Mouse (Mus musculus) frontal cortex, postnatal 10 days (tissue): Measurements from ENCODE around the gene Cdh24.
A peak's percentile ranks its signal among the peaks of the same experiment; 100 is the strongest.

Experiments
- DNase-seq, 2 experiments: peaks; one replicate each; pipeline ENCODE4 v3.0.0; 2022; ENCODE audit warnings: low spot score in 2 of 2, mixed read lengths in 1 of 2

Gene Cdh24

GRCm38 (mm10) chr14:54641305-54641969, at the start of gene Cdh24:
Gene Cdh24, minus strand, starts transcription at chr14:54641364.
- peak; percentile 80 to 88 for DNase-seq

- no peak for DNase-seq
These were observed 46.1 kb upstream of the Cdh24 start for GRCm38 (mm10) chr14:54687251-54687650.

GRCm38 (mm10) chr14:54686522-54687143, 45.5 kb upstream of the Cdh24 start, which contains the start of gene Acin1:
Gene Acin1, minus strand, starts transcription at chr14:54686931.
- DNase-seq, result peak; percentile 100

- peak in 1 of 2 experiments; percentile 71 for DNase-seq
These were observed 44.9 kb upstream of the Cdh24 start, which contains the start of gene 1700123O20Rik for GRCm38 (mm10) chr14:54686063-54686521. Gene 1700123O20Rik, plus strand, starts transcription at chr14:54686216.

GRCm38 (mm10) chr14:54685471-54685870, 44.3 kb upstream of the Cdh24 start:
- DNase-seq, result no peak

- no peak for DNase-seq
These were observed 41.2 kb upstream of the Cdh24 start for GRCm38 (mm10) chr14:54682396-54682795.

- no peak for DNase-seq
These were observed 37.6 kb upstream of the Cdh24 start for GRCm38 (mm10) chr14:54678657-54679304.

DNA sequence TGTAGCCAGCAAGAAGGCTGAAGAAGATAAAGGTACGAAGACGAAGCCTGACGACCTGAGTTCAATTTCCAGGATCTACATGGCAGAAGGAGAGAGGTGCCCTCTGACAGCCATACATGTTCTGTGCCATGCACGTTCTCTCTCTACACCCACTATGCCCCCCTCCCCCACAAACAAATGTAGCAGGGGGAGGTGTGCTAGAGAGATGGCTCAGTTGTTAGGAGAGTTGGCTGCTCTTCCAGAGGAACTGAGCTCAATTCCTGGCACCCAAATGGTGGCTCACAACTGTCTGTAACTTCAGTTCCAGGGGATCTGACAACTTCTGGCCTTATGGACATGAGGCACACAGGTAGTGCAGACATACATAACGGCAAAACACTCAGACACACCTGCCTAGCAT, 35.1 kb upstream of the Cdh24 start:
- DNase-seq, result no peak

DNA sequence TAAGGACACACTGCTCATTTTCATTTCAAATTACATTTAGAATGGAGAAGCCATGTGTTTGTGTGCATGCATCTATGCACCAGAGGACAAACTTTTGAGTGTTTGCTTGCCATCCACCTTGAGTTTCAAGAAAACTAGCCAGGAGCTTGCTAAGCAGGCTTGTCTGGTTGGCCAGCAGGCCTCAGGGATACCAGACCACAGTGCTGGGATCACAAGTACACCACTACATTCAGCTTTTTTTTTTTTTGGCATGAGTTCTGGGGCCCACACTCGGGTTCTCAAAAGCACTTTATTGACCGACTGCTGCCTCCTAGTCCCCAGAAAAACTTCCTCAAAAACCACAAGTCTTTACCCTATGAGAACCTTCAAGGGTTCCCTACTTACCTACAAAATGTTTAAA, 33.2 kb upstream of the Cdh24 start:
- DNase-seq, result no peak

GRCm38 (mm10) chr14:54669381-54669780, 28.2 kb upstream of the Cdh24 start:
- no peak for DNase-seq

GRCm38 (mm10) chr14:54664477-54665222, 23.5 kb upstream of the Cdh24 start:
- DNase-seq, result no peak

- no peak for DNase-seq
These were observed 18.8 kb upstream of the Cdh24 start for GRCm38 (mm10) chr14:54660009-54660408.

DNA sequence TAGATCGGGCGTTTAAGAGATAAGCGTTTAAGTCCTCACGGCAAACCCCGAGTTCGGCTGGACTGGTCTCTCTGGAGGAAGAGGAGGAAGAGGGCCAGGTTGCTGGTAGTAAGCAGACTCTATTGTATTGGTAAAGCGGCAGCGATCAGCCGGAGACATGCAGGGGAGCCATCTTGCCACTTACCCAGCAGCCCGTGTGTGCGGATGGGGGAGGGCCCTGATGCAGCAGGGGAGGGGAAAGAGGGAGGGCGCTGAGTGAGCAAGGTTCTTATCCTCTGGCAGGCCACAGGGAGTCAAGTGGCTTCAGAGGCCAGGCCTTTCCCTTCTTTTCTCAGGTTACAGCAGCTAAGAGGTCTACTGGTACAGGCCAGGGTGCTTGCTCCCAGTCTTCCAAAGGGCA, 12.3 kb upstream of the Cdh24 start:
- peak; percentile 81 to 83 for DNase-seq

GRCm38 (mm10) chr14:54652787-54653186, 11.6 kb upstream of the Cdh24 start:
- DNase-seq, result no peak

DNA sequence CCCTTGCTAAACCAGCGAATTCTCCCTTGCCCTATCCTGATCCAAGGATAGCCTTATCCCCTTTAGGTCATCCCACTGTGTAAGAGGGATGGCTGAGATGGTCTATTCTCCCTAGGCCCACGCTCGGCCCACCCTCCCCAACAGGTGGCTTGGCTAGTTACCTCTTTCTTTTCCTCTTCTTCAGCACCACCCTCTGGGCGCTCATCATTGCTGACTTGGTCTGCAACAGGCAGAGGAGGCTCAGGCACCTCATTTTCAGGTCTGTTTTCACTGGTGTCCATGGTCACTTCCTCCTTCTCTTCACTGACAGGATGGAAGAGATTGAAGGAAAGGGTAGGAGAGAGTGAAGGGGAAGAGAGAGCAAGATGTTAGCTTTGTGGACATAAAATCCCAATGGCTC, 10.4 kb upstream of the Cdh24 start:
- no peak for DNase-seq

DNA sequence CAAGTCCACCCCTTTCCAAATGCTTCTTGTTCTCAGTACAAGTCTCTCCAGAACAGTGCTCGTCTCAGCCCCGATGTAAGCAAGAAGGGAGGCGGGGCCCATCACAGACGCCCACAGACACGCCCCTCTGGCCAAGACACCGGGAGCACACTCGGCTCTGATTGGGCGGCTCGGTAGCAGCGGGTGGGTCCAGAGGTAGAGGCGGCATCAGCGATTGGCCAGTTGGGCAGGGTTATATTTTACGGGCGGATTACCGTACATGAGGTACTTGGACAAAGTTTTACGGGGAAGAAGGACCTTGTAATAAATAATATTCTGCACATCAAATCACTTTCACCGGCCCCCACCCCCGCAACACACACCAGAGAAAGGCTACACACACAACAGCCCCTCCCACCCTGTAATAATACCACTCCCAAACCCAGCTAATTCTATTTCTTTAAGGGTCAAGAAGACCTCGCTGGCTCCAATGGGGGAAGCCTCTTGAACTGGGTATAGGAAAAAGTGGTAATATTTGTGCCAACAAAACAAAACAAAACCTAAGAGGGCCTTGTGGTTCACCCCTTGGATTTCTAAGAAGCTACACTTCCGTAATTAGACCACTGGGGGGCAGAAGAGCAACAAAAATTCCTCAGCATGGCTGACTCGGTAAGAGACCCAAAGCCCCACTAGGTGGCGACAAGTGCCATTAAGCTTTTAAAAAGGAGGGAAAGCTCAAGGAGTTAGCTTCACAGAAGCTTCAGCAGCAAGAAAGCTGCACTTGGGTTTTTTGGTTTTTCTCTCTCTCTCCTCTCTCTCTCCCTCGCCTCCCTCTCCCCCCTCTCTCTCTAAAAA, 9.7 kb upstream of the Cdh24 start:
- peak in 1 of 2 experiments; percentile 79 for DNase-seq

DNA sequence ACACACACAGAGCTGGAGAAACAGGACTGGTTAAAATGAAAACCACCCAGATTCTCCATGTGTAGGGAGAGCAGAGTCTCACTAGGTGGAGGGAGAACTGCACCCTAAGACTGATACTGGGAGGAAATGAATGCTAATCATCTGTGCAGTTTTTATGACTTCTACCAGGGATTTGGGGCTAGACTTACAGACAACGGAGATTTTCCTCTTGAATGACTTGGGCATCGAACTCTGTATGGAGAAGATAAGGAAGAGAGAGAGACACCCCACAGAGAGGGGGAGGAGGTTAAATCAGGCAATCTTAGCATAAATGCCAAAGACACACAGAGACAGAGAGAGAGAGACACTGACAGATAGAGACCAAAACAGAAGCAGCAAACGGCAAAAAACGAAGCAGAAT, 6.7 kb upstream of the Cdh24 start:
- no peak for DNase-seq

- no peak for DNase-seq
These were observed 5.9 kb upstream of the Cdh24 start for GRCm38 (mm10) chr14:54646898-54647636.

DNA sequence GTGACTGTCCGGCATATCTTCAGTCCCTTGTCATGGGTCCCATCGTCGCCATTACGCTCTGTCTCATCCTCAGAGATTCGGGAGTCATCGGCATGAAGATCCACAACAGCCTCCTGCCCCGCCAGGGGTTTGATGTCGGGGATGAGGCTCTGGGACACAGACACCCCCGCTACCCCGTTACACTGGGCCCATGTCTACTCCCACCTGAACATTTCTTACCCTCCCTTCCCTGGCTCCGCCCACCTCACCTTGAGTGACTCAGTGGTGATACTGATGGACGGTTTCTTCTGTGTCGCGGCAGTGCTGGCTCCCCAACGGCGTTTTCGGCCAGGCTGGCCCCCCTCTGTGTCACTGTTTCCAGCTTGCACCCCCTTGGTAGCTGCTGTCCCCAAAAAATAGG, 5.3 kb upstream of the Cdh24 start:
- no peak for DNase-seq

GRCm38 (mm10) chr14:54644294-54644693, 3.1 kb upstream of the Cdh24 start:
- no peak for DNase-seq
